Mouse (Mus musculus): ENCODE measurements around the gene Rap1gds1.

The Rap1gds1 gene

DNA sequence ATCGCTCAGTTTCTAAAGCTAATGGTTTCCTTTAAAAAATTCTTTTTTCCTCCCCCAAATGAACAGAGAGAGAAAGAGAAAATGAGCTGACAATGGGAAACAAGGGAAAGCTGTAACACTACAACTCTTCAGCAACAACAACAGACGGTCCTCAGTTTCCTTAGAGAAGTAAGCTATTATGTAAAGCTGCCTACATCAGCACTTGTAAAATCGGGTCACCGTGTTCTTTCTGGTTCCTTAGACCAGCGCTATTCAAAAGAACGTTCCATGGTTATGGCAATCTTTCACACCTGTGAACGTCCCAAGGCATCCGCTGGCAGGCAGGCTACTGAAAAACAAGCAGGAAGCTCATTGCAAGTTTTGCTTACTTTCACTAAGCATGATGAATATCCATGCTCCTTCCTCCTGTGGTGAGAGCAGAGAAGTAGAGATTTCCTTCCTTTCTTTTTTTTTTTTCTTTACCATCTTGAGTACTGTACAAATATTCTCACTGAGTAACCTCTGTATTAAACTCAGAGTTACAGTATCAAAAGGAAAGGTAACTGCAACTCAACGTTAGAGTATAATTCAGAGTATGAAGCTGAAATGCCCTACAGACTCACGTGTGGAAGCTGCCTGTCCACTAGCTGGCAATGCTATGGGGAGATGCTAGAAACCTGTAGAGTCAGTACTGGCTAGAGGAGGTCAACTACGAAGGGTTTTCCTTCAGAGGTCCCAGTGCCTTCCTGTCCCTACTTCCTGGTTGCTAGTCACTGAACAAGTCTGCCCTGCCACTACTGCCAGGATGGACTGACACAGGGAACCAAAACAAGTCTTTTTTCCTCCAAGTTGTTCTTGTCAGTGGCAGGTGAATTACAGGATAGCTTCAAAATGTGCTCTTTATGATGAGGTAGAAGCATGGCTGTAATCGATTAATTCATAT, 26.0 kb downstream of the Rap1gds1 start:
- no peak for DNase-seq (ENCODE audit: low spot score)

GRCm38 (mm10) chr3:139042433-139042854, 32.6 kb downstream of the Rap1gds1 start:
- DNase-seq (ENCODE audit: low spot score), result no peak

DNA sequence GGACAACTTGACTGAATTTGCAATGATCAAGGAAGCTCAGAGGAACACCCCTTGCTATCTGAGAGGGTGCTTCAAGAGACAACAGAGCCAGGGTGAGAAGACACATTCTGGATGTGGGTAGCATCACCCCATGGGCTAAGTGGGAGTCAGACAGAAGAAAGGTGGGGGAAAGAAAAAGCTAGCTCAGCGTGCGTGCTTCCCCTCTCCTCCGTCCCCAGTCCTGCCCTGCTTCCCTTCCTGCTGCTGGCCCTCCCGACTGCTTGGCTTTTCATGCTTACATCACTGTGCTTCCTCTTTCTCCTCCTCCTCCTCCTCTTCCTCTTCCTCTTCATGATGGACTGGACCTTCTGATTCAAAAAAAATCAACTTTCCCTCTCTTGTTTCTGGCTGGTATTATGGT, 33.1 kb downstream of the Rap1gds1 start:
- DNase-seq (ENCODE audit: low spot score), result no peak

DNA sequence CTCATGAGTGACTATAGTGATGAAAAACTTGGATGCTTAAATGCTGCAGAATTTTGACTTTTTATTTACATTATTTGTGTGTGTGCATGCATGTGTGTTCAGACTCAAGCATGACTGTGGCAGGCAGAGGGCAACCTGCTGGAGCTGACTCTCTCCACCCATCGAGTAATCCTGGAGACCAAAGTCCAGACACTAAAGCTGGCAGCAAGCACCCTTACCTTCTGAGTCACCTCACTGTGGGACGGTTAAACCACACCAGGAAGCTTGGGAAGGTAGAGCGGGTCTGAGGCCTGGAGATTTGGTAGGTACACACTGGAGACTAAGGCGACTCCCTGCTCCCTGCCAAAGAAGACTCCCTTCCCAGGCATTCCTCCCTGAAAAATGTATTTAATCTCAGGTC, 38.0 kb downstream of the Rap1gds1 start:
- no peak for DNase-seq (ENCODE audit: low spot score)

GRCm38 (mm10) chr3:139033179-139033578, 41.8 kb downstream of the Rap1gds1 start:
- no peak for DNase-seq (ENCODE audit: low spot score)

GRCm38 (mm10) chr3:139030644-139031227, 44.3 kb downstream of the Rap1gds1 start:
- DNase-seq (ENCODE audit: low spot score), result no peak

DNA sequence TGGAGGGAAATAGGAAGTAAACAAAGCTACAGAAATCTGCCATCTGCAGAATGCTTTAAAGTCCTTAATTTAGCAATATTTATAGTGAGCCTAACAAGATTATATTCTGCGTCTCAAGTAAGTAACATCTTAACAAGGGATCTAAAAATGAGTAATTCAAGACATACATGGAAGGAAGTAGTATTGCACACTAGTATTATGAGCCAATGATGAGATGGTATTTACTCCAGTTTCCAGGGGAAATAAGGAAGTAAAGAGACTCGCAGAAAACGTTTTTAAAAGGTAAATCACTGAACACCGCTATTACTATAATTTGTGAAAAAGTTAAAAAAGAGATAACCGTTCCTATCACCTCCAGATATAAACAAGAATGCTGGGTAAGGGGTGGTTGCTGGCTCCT, 49.9 kb downstream of the Rap1gds1 start:
- no peak for DNase-seq (ENCODE audit: low spot score)

DNA sequence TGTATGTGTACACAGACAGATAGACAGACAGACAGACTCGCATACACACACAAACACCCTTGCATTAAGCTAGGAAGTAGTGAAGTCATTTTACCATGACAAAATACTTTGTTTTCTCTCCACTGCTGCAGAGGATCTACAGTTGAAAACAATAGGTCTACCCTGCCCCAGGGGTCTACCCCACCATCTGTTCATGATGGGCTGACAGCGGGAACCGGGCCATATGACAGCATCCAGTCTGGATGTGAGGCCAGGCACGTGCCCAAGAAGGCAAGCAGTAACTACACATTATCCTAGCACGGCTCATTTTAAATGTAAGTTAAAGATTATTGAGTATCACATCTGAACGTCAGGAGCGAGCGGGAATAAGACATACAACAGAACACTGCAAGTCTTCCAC, 51.4 kb downstream of the Rap1gds1 start:
- DNase-seq (ENCODE audit: low spot score), result no peak

DNA sequence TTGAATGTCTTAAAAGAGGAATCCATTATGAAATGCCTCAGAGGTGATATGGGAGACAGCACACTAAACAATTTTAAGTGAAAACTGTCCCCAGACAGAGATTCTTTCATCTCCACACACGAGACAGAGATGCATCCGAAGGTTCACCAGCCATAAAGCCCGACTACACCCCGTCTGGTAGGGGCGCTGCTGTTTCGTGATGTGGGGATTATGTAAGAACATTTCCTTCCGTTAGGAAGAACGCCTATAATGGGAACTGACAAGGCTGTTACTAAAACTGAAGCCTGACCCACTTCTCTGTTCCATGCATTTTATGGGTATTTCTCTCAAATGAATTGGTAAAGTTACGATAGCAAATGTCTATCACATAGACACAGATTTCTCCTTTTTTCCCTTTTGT, 62.6 kb downstream of the Rap1gds1 start:
- DNase-seq (ENCODE audit: low spot score), result no peak

- DNase-seq (ENCODE audit: low spot score), result no peak
These were observed 69.3 kb downstream of the Rap1gds1 start for GRCm38 (mm10) chr3:139005669-139006068.

GRCm38 (mm10) chr3:139002774-139003173, 72.2 kb downstream of the Rap1gds1 start:
- no peak for DNase-seq (ENCODE audit: low spot score)

DNA sequence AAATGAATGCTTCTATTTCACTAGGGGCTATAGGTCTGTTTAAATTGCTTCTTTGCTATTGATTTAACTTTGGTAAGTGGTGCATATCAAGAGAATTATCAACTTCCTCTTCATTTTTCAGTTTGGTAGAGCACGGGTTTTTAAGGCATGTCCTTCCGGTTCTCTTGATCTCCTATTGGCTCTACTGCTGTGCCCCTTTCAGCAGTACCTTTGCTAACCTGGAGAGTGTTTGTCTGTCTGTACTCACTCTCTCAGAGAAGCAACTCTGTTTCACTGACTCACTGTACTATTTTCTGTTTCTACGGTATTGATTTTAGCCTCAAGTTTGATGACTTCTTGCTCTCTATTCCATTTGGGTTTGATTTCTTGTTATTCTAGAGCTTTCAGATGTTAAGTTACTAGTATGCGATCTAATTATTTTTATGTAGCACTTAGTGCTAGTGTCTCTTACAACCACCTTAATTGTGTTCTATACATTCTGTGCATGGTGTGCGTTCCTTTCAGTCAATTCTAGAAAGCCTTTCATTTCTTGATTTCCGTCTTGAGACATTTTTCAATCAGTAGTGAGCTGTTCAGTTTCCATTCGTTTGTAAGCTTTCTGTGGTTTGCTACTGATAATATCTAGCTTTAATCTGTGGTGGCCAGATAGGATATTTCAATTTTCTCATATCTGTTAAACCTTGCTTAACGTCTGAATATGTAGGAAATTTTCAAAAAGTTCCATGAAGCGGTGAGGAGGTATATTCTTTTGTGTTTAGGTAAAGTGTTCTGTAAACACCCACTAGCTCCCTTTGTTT, 74.7 kb downstream of the Rap1gds1 start:
- no peak for DNase-seq (ENCODE audit: low spot score)

GRCm38 (mm10) chr3:138993473-138993872, 81.5 kb downstream of the Rap1gds1 start:
- DNase-seq (ENCODE audit: low spot score), result no peak

DNA sequence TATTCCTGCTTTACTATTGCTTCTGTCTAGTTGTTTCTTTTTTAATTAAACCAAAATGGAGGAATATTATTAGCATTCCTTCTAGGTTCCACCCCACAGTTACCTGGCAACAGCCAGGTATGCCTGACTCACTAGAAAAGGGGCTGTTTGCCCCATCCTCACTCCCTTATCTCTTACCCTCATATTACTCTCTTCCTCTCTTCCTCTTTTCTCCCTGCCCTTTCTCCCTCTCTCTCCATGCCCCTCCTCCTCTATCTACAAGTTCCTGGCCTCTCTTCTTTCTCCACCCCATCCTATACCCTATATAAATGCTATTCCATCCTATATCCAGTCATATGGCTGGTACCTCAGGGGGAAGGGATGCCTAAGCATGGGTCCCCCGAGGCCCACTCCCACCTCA, 83.6 kb downstream of the Rap1gds1 start:
- DNase-seq (ENCODE audit: low spot score), result no peak

DNA sequence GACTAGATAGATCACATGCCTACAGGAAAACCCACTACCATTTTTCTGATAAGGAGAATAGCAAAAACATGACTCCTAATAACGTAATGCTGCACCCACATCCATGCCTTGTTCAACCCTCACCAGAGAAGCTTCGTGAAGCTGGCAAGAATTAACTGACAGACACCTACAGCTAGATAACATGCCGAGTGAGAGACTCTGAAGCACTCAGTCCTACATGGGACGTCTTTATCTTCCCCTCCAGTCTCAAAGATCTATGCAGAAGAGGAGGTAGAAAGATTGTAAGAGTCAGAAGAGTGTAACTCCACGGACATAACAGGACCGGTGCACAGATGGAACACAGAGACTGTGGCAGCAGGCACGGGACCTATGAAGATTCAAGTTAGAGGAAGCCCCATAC, 85.9 kb downstream of the Rap1gds1 start:
- DNase-seq (ENCODE audit: low spot score), result no peak

- DNase-seq (ENCODE audit: low spot score), result no peak
These were observed 87.0 kb downstream of the Rap1gds1 start for GRCm38 (mm10) chr3:138988004-138988403.

DNA sequence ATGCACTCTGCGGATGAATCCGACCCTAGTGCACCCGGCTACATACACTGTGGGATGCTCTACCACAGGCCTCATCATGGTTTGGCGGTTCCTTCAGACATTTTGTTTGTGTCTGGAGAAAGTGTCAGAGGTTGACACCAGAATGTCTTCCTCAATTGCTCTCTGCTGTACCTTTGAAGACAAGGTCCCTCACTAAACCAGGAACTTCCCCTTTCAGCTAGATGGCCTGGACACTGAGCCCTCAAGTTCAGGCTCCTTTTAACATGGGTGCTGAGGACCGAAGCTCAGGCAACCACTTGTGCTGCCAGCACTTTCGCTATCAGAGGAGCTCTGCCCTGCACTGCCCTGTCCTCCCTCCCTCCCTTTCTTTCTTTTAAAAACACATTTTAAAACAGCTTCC, 92.8 kb downstream of the Rap1gds1 start:
- no peak for DNase-seq (ENCODE audit: low spot score)

DNA sequence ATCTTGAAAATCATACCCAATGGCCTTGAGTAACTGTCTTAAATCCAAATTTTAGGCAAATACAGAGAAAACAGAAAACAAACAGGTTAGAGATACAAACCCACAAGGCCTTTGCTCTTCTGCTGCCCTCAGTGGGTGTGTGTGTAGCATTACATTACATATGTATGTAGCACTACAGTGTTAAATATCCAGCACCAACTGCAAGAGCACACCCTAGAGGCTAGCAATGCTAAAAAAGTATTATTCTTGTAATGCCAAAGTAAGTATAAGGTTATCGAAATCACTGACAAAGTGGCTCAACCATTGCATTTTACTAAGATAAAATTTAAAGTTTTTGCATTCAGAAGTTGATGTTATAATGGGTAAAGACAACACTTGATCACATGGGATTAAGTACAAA, 97.6 kb downstream of the Rap1gds1 start:
- no peak for DNase-seq (ENCODE audit: low spot score)

GRCm38 (mm10) chr3:138967627-138968026, 107.4 kb downstream of the Rap1gds1 start:
- no peak for DNase-seq (ENCODE audit: low spot score)

- DNase-seq (ENCODE audit: low spot score), result no peak
These were observed 116.5 kb downstream of the Rap1gds1 start for GRCm38 (mm10) chr3:138958527-138958926.

GRCm38 (mm10) chr3:138955220-138955619, 119.8 kb downstream of the Rap1gds1 start:
- DNase-seq (ENCODE audit: low spot score), result no peak

DNA sequence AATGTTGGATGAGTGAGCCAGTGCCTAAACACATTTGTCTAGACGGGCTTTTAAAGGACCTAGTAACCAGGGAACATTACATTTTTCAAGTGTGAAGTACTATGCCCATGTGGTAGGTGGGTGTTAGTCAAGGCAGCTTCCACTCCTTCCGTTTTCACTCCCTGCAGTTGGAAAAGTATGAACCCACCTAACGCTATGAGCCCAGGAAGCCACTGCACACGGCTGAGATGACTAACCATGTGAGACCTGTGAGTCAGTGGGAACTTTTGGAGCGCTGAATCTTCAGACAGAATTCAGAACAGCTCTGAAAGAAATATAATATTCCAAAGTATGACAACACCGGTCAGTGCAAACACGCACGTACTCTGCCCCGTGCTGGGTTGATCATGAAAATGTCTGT, 125.9 kb downstream of the Rap1gds1 start:
- no peak for DNase-seq (ENCODE audit: low spot score)

DNA sequence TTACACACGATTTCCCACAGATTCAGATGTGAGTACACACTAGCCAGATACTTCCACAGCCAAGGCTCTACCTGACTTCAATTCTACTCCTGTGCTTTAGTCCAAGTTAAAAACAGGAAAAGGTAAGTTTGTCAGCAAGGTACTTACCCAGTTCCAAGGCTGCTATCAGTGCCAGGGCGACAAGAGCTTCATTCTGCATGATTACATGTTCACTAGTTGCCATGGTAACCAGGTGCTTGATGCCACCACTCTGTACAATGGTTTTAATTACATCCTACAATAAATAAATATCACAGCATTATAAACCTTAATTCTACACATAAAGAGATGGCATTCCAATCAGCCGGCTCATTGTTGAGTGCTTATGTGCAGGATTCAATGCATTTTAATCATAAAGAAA, 129.5 kb downstream of the Rap1gds1 start:
- no peak for DNase-seq (ENCODE audit: low spot score)
